Mouse (Mus musculus) limb, embryonic 14.5 days (tissue): ENCODE measurements around the gene Sycp2. TPM values are rescaled to one million over a fixed set of nuclear protein-coding genes. Genes with fewer than 3 reads are reported as not detected.
A peak's percentile ranks its signal among the peaks of the same experiment; 100 is the strongest.

Experiments
- ATAC-seq: fragments of 200-750 bp; cut with Nextera tagmentation; 2 replicates; pipeline ENCODE4 v1.8.0; 2017; ENCODE audit warnings: low read depth, moderate number of reproducible peaks, moderate TSS enrichment; ENCODE audit not compliant: low FRiP score
- DNase-seq: peaks from one replicate; pipeline ENCODE4 v3.0.0-alpha.2; 2015; ENCODE audit warnings: low spot score
- H3K27ac ChIP-seq: fragments of 300-500 bp; sonication (generic); replicated peaks from 2 replicates; pipeline ENCODE4 v1.5.1; 2014; ENCODE audit warnings: low read depth, mild to moderate bottlenecking, low read length, moderate library complexity, mixed read lengths
- H3K27me3 ChIP-seq: fragments of 300-500 bp; sonication (generic); 2 replicates; pipeline ENCODE4 v1.6.1; 2014; ENCODE audit warnings: low read length, mixed read lengths; ENCODE audit not compliant: control insufficient read depth, insufficient read depth
- H3K36me3 ChIP-seq: fragments of 300-500 bp; sonication (generic); 2 replicates; pipeline ENCODE4 v1.6.1; 2014; ENCODE audit warnings: mild to moderate bottlenecking, low read length, moderate library complexity, mixed read lengths; ENCODE audit not compliant: control insufficient read depth, insufficient read depth
- H3K4me1 ChIP-seq: fragments of 300-500 bp; sonication (generic); 2 replicates; pipeline ENCODE4 v1.6.1; 2014; ENCODE audit warnings: antibody characterized with exemption, low read length, mixed read lengths; ENCODE audit not compliant: control insufficient read depth, insufficient read depth
- H3K4me2 ChIP-seq: fragments of 300-500 bp; sonication (generic); replicated peaks from 2 replicates; pipeline ENCODE4 v1.6.1; 2014; ENCODE audit warnings: low read depth, mild to moderate bottlenecking, low read length, moderate library complexity; ENCODE audit not compliant: severe bottlenecking
- H3K4me3 ChIP-seq: fragments of 300-500 bp; sonication (generic); replicated peaks from 2 replicates; pipeline ENCODE4 v1.5.1; 2014; ENCODE audit warnings: low read length
- H3K9ac ChIP-seq: fragments of 300-500 bp; sonication (generic); 2 replicates; pipeline ENCODE4 v1.6.1; 2014; ENCODE audit warnings: mild to moderate bottlenecking, low read depth, low read length, moderate library complexity; ENCODE audit not compliant: severe bottlenecking
- H3K9me3 ChIP-seq: fragments of 300-500 bp; sonication (generic); 2 replicates; pipeline ENCODE4 v1.6.1; 2016; ENCODE audit warnings: low read length; ENCODE audit not compliant: control insufficient read depth
- POLR2A ChIP-seq: fragments of 200-500 bp; IDR thresholded peaks from 2 replicates; pipeline ENCODE4 v1.8.0; 2012; ENCODE audit warnings: inconsistent platforms, mild to moderate bottlenecking, moderate library complexity, borderline replicate concordance; ENCODE audit not compliant: insufficient read depth, insufficient read length; ENCODE audit errors: extremely low read depth
- WGBS: fragments of 180-500 bp; shearing (Covaris S2); extraction: QIAGEN DNeasy Blood & Tissue Kit; methylation state at CpG from one replicate; pipeline ENCODE4 v1.1.7; 2014; 5-methylcytosine and 5-hydroxymethylcytosine counted together
- polyA plus RNA-seq, 2 experiments: library from polyadenylated mRNA; depleted of rRNA in 1 of 2; stranded (reverse) in 1 of 2; unstranded in 1 of 2; fragments of >200 nt; fragmentation: Nextera tagmentation in 1 of 2; extraction: Ambion mirVana in 1 of 2; gene quantifications; 2 replicates each; pipeline versions ENCODE4 v1.2.1 to v1.2.3; 2012 to 2014

The Sycp2 gene
- polyA plus RNA-seq, 2 experiments: 0.19 to 0.26 TPM

- peaks cover 19% of the 10 kb centered on the region for H3K27me3 ChIP-seq
- WGBS: 15% methylated on average over 60 of the region's 75 CpGs
- H3K9me3 ChIP-seq: no peaks in the 10 kb centered on the region
- H3K9ac ChIP-seq: peak overlapping the region; percentile 59
- peak overlapping the region; percentile 62 for H3K4me3 ChIP-seq
- no peak for DNase-seq
- H3K4me1 ChIP-seq: peaks cover 12% of the 10 kb centered on the region
- H3K4me2 ChIP-seq: peak overlapping the region; percentile 99
- H3K36me3 ChIP-seq: peaks cover 6% of the 10 kb centered on the region; the same call in 1 of the 2 replicates
- H3K27ac ChIP-seq: no peak overlapping the region
- no peak for TF ChIP-seq POLR2A
- ATAC-seq: 0 out of 2 replicates have a peak, but pooled peaks have one; percentile 10
Observed at GRCm38 (mm10) chr2:178413481-178414260, 6.2 kb upstream of the Sycp2 start.

GRCm38 (mm10) chr2:178413081-178413480, 5.6 kb upstream of the Sycp2 start:
- Histone ChIP-seq H3K27me3 (peaks cover 19% of the 10 kb centered on the region), H3K36me3 (peaks cover 4% of the 10 kb centered on the region; the same call in 1 of the 2 replicates), H3K27ac (no peak overlapping the region), H3K4me3 (peak overlapping the region; percentile 62; the same call in 1 of the 2 replicates), H3K9me3 (no peaks in the 10 kb centered on the region), H3K9ac (no peak overlapping the region), H3K4me2 (peak overlapping the region; percentile 99), H3K4me1 (peaks cover 12% of the 10 kb centered on the region)
- 55% methylated on average over 13 of the region's 13 CpGs for WGBS
- ATAC-seq (no peak), DNase-seq (no peak)
- no peak for TF ChIP-seq POLR2A

- Histone ChIP-seq H3K36me3 (no peaks in the 10 kb centered on the region), H3K27ac (no peak overlapping the region), H3K9ac (no peak overlapping the region), H3K4me1 (peaks cover 12% of the 10 kb centered on the region), H3K9me3 (no peaks in the 10 kb centered on the region), H3K4me3 (no peak overlapping the region), H3K4me2 (no peak overlapping the region), H3K27me3 (peaks cover 19% of the 10 kb centered on the region)
- no peak for TF ChIP-seq POLR2A
- DNase-seq (peak; percentile 48), ATAC-seq (no peak; the same call in 1 of the 2 replicates)
- WGBS: 60% methylated on average over 6 of the region's 6 CpGs
Observed at GRCm38 (mm10) chr2:178412598-178412997, 5.1 kb upstream of the Sycp2 start.

- WGBS: 71% methylated on average over 6 of the region's 6 CpGs
- no peak overlapping the region for H3K4me2 ChIP-seq
Observed at GRCm38 (mm10) chr2:178410286-178410685, 2.8 kb upstream of the Sycp2 start.

GRCm38 (mm10) chr2:178409024-178409423, 1.5 kb upstream of the Sycp2 start:
- H3K4me2 ChIP-seq: no peak overlapping the region

More at GRCm38 (mm10) chr2:178410286-178410685, 2.8 kb upstream of the Sycp2 start:
- Histone ChIP-seq H3K4me3 (no peak overlapping the region), H3K9me3 (no peaks in the 10 kb centered on the region), H3K27me3 (peaks cover 19% of the 10 kb centered on the region), H3K27ac (no peak overlapping the region), H3K36me3 (no peaks in the 10 kb centered on the region), H3K4me1 (peaks cover 9% of the 10 kb centered on the region), H3K9ac (no peak overlapping the region)
- DNase-seq: no peak
- TF ChIP-seq POLR2A: no peak
- no peak for ATAC-seq

More at GRCm38 (mm10) chr2:178409024-178409423, 1.5 kb upstream of the Sycp2 start:
- ATAC-seq: no peak
- no peaks in the 10 kb centered on the region for H3K36me3 ChIP-seq
- H3K4me3 ChIP-seq: no peak overlapping the region
- H3K27me3 ChIP-seq: peaks cover 17% of the 10 kb centered on the region
- 53% methylated on average over 1 of the region's 1 CpGs for WGBS
- DNase-seq: no peak
- TF ChIP-seq POLR2A: no peak
- H3K27ac ChIP-seq: no peak overlapping the region
- 0 out of 2 replicates have a peak, but pooled peaks cover 3% of the 10 kb centered on the region for H3K4me1 ChIP-seq
- H3K9me3 ChIP-seq: no peaks in the 10 kb centered on the region
- H3K9ac ChIP-seq: no peak overlapping the region
